Mouse (Mus musculus) limb, embryonic 12.5 days (tissue): Measurements from ENCODE around the gene Lmf1. TPM values are rescaled to one million over a fixed set of nuclear protein-coding genes. Genes with fewer than 3 reads are reported as not detected.

Experiments
- ATAC-seq: fragments of 200-750 bp; cut with Nextera tagmentation; 2 replicates; pipeline ENCODE4 v1.8.0; 2017; ENCODE audit warnings: low read depth, moderate TSS enrichment; ENCODE audit not compliant: insufficient number of reproducible peaks, insufficient read depth, low FRiP score, low TSS enrichment
- H3K27ac ChIP-seq: fragments of 300-500 bp; sonication (generic); 2 replicates; pipeline ENCODE4 v1.5.1; 2016; ENCODE audit warnings: mild to moderate bottlenecking, moderate library complexity
- H3K27me3 ChIP-seq: fragments of 300-500 bp; sonication (generic); 2 replicates; pipeline ENCODE4 v1.6.1; 2016; ENCODE audit warnings: mild to moderate bottlenecking, moderate library complexity
- H3K36me3 ChIP-seq: fragments of 300-500 bp; sonication (generic); 2 replicates; pipeline ENCODE4 v1.6.1; 2016; ENCODE audit warnings: mild to moderate bottlenecking, moderate library complexity
- H3K4me1 ChIP-seq: fragments of 300-500 bp; sonication (generic); replicated peaks from 2 replicates; pipeline ENCODE4 v1.6.1; 2016
- H3K4me2 ChIP-seq: fragments of 300-500 bp; sonication (generic); 2 replicates; pipeline ENCODE4 v1.6.1; 2016; ENCODE audit warnings: mild to moderate bottlenecking, moderate library complexity
- H3K4me3 ChIP-seq: fragments of 300-500 bp; sonication (generic); replicated peaks from 2 replicates; pipeline ENCODE4 v1.5.1; 2016; ENCODE audit warnings: mild to moderate bottlenecking
- H3K9ac ChIP-seq: fragments of 300-500 bp; sonication (generic); replicated peaks from 2 replicates; pipeline ENCODE4 v1.6.1; 2016; ENCODE audit warnings: mild to moderate bottlenecking, moderate library complexity
- H3K9me3 ChIP-seq: fragments of 300-500 bp; sonication (generic); 2 replicates; pipeline ENCODE4 v1.6.1; 2016; ENCODE audit warnings: mild to moderate bottlenecking, moderate library complexity
- WGBS: fragments of 180-500 bp; shearing (Covaris S2); methylation state at CpG from one replicate; pipeline ENCODE4 v1.1.7; 2016; 5-methylcytosine and 5-hydroxymethylcytosine counted together
- polyA plus RNA-seq: library from polyadenylated mRNA; unstranded; fragments of >200 nt; fragmentation: Nextera tagmentation; extraction: Ambion mirVana; gene quantifications from 2 replicates; pipeline ENCODE4 v1.2.1, GENCODE M21; 2016

The Lmf1 gene
- polyA plus RNA-seq, 1 experiment from 2014 or later = 28.9 TPM

- H3K36me3 ChIP-seq = no peaks in the 10 kb centered on the region
- WGBS = 79% methylated on average over 4 of the region's 4 CpGs
- H3K27ac ChIP-seq = no peak overlapping the region
- no peak overlapping the region for H3K4me2 ChIP-seq
- H3K27me3 ChIP-seq = peaks cover 25% of the 10 kb centered on the region
- no peak for ATAC-seq
- peaks cover 8% of the 10 kb centered on the region; the same call in 1 of the 2 replicates for H3K9me3 ChIP-seq
- H3K9ac ChIP-seq = no peak overlapping the region
- no peak overlapping the region for H3K4me3 ChIP-seq
- H3K4me1 ChIP-seq = peaks cover 3% of the 10 kb centered on the region
Observed at GRCm38 (mm10) chr17:25711136-25711535, 132.3 kb downstream of the Lmf1 start.

Other genes with a start within 250 kb of the Lmf1 start
- not detected in 2 replicates for gene Tpsab1, start 233.5 kb upstream of the Lmf1 start, polyA plus RNA-seq
- gene Tpsb2, start 212.8 kb upstream of the Lmf1 start, polyA plus RNA-seq = not detected in 2 replicates
- gene Tpsg1, start 209.8 kb upstream of the Lmf1 start, polyA plus RNA-seq = 0.70 TPM in 1 of 2 replicates, not detected in the other
- gene Cacna1h, start 145.3 kb upstream of the Lmf1 start, polyA plus RNA-seq = 10.1 and 11.6 TPM in 2 replicates
- gene Tekt4, start 124.5 kb upstream of the Lmf1 start, polyA plus RNA-seq = not detected in 2 replicates
- 0.24 and 0.29 TPM in 2 replicates for gene Sstr5, start 81.8 kb upstream of the Lmf1 start, polyA plus RNA-seq
- gene Sox8, start 8.4 kb upstream of the Lmf1 start, polyA plus RNA-seq = 10.1 and 11.1 TPM in 2 replicates
- gene Gng13, start 138.1 kb downstream of the Lmf1 start, polyA plus RNA-seq = 0.74 and 1.3 TPM in 2 replicates
- 48.3 and 49.5 TPM in 2 replicates for gene Chtf18, start 148.3 kb downstream of the Lmf1 start, polyA plus RNA-seq
- gene Rpusd1, start 148.6 kb downstream of the Lmf1 start, polyA plus RNA-seq = 21.6 and 22.4 TPM in 2 replicates
- not detected in 2 replicates for gene Mslnl, start 157.0 kb downstream of the Lmf1 start, polyA plus RNA-seq
- 0.44 TPM in 1 of 2 replicates, not detected in the other for gene Msln, start 175.3 kb downstream of the Lmf1 start, polyA plus RNA-seq
- gene Narfl, start 194.7 kb downstream of the Lmf1 start, polyA plus RNA-seq = 24.9 TPM in 2 replicates
- gene Haghl, start 206.6 kb downstream of the Lmf1 start, polyA plus RNA-seq = 89.8 and 97.7 TPM in 2 replicates
- 0.13 and 0.39 TPM in 2 replicates for gene Ccdc78, start 207.5 kb downstream of the Lmf1 start, polyA plus RNA-seq
- 68.3 and 71.7 TPM in 2 replicates for gene Fam173a, start 213.8 kb downstream of the Lmf1 start, polyA plus RNA-seq
- gene AC134908.4, start 216.6 kb downstream of the Lmf1 start, polyA plus RNA-seq = 0.49 TPM in 1 of 2 replicates, not detected in the other
- gene Metrn, start 218.1 kb downstream of the Lmf1 start, polyA plus RNA-seq = 50.5 and 52.1 TPM in 2 replicates
- 2.2 and 2.4 TPM in 2 replicates for gene Fbxl16, start 230.0 kb downstream of the Lmf1 start, polyA plus RNA-seq
- gene Wdr24, start 244.5 kb downstream of the Lmf1 start, polyA plus RNA-seq = 28.4 and 30.9 TPM in 2 replicates
- 56.4 and 63.4 TPM in 2 replicates for gene Jmjd8, start 249.8 kb downstream of the Lmf1 start, polyA plus RNA-seq